Mouse (Mus musculus) erythroid progenitor cell, adult 5-6 weeks (primary cell): Measurements from ENCODE around the gene A930009A15Rik. TPM values are rescaled to one million over a fixed set of nuclear protein-coding genes. Genes with fewer than 3 reads are reported as not detected.

Experiments used
- ATAC-seq: replicated peaks from 2 replicates; pipeline ENCODE4 v1.8.0; 2016; ENCODE audit warnings: moderate number of reproducible peaks, mild to moderate bottlenecking, moderate TSS enrichment, inconsistent platforms; ENCODE audit not compliant: poor library complexity, low FRiP score, severe bottlenecking
- total RNA-seq, 2 experiments: library from RNA; stranded (forward) in 1 of 2; stranded (reverse) in 1 of 2; fragments of 150-400 nt in 1 of 2; fragments of 186-747, 209-891 nt in 1 of 2; gene quantifications; 2 replicates each; pipeline versions ENCODE4 v1.2.3 to v1.2.4; 2015 to 2017; ENCODE audit warnings: low replicate concordance in 2 of 2

The A930009A15Rik gene
- total RNA-seq, 2 experiments from 2014 or later = not detected

GRCm38 (mm10) chr10:115571734-115572440 is 2.1 kb downstream of the A930009A15Rik start:
- no peak for ATAC-seq

GRCm38 (mm10) chr10:115579076-115579475 is 9.3 kb downstream of the A930009A15Rik start:
- no peak for ATAC-seq

GRCm38 (mm10) chr10:115579494-115579893 is 9.7 kb downstream of the A930009A15Rik start:
- ATAC-seq = no peak

GRCm38 (mm10) chr10:115581971-115582370 is 12.2 kb downstream of the A930009A15Rik start:
- no peak for ATAC-seq

- ATAC-seq = no peak
These were observed 13.3 kb downstream of the A930009A15Rik start for GRCm38 (mm10) chr10:115583071-115583470.

- no peak for ATAC-seq
These were observed 14.9 kb downstream of the A930009A15Rik start for GRCm38 (mm10) chr10:115584656-115585055.

GRCm38 (mm10) chr10:115585491-115586245 is 15.9 kb downstream of the A930009A15Rik start:
- ATAC-seq = no peak

- ATAC-seq = no peak
These were observed 16.8 kb downstream of the A930009A15Rik start for GRCm38 (mm10) chr10:115586246-115587231.

- ATAC-seq = no peak
These were observed 17.6 kb downstream of the A930009A15Rik start, which contains the start of gene Lgr5 for GRCm38 (mm10) chr10:115587301-115587969. Gene Lgr5 (minus strand): TSS chr10:115587780.

- no peak for ATAC-seq
These were observed 18.2 kb downstream of the A930009A15Rik start for GRCm38 (mm10) chr10:115587979-115588378.

- no peak for ATAC-seq
These were observed 23.4 kb downstream of the A930009A15Rik start for GRCm38 (mm10) chr10:115593221-115593620.

- ATAC-seq = no peak
These were observed 23.9 kb downstream of the A930009A15Rik start for GRCm38 (mm10) chr10:115593651-115594050.

GRCm38 (mm10) chr10:115595748-115596147 is 26.0 kb downstream of the A930009A15Rik start:
- no peak for ATAC-seq

- ATAC-seq = no peak
These were observed 47.9 kb downstream of the A930009A15Rik start for GRCm38 (mm10) chr10:115617456-115618287.

GRCm38 (mm10) chr10:115618288-115618856 is 48.6 kb downstream of the A930009A15Rik start:
- no peak for ATAC-seq

- ATAC-seq = no peak
These were observed 53.7 kb downstream of the A930009A15Rik start for GRCm38 (mm10) chr10:115623481-115623880.

GRCm38 (mm10) chr10:115623956-115624671 is 54.3 kb downstream of the A930009A15Rik start:
- ATAC-seq = no peak

GRCm38 (mm10) chr10:115624957-115625356 is 55.2 kb downstream of the A930009A15Rik start:
- no peak for ATAC-seq
